Mouse (Mus musculus) lung, embryonic 15.5 days (tissue): ENCODE measurements around the gene Clec2l. TPM values are rescaled to one million over a fixed set of nuclear protein-coding genes. Genes with fewer than 3 reads are reported as not detected.

Experiments used
- ATAC-seq: fragments of 200-750 bp; cut with Nextera tagmentation; 2 replicates; pipeline ENCODE4 v1.8.0; 2017; ENCODE audit warnings: moderate number of reproducible peaks, borderline replicate concordance; ENCODE audit not compliant: low FRiP score, low TSS enrichment; ENCODE audit errors: extremely low read depth
- H3K27ac ChIP-seq: fragments of 300-500 bp; sonication (generic); 2 replicates; pipeline ENCODE4 v1.5.1; 2015; ENCODE audit warnings: moderate library complexity, mild to moderate bottlenecking, inconsistent platforms
- H3K27me3 ChIP-seq: fragments of 300-500 bp; sonication (generic); 2 replicates; pipeline ENCODE4 v1.6.1; 2015; ENCODE audit warnings: inconsistent platforms
- H3K36me3 ChIP-seq: fragments of 300-500 bp; sonication (generic); 2 replicates; pipeline ENCODE4 v1.6.1; 2015; ENCODE audit warnings: inconsistent platforms
- H3K4me1 ChIP-seq: fragments of 300-500 bp; sonication (generic); 2 replicates; pipeline ENCODE4 v1.6.1; 2015; ENCODE audit warnings: inconsistent platforms
- H3K4me2 ChIP-seq: fragments of 300-500 bp; sonication (generic); 2 replicates; pipeline ENCODE4 v1.6.1; 2015; ENCODE audit warnings: inconsistent platforms, mild to moderate bottlenecking, moderate library complexity
- H3K4me3 ChIP-seq: fragments of 300-500 bp; sonication (generic); 2 replicates; pipeline ENCODE4 v1.5.1; 2015; ENCODE audit warnings: mild to moderate bottlenecking, inconsistent platforms
- H3K9ac ChIP-seq: fragments of 300-500 bp; sonication (generic); 2 replicates; pipeline ENCODE4 v1.6.1; 2015; ENCODE audit warnings: inconsistent platforms
- H3K9me3 ChIP-seq: fragments of 300-500 bp; sonication (generic); 2 replicates; pipeline ENCODE4 v1.6.1; 2016; ENCODE audit warnings: inconsistent platforms
- WGBS: fragments of 180-500 bp; shearing (Covaris S2); methylation state at CpG from one replicate; pipeline ENCODE4 v1.1.7; 2015; 5-methylcytosine and 5-hydroxymethylcytosine counted together
- polyA plus RNA-seq: library from polyadenylated mRNA; unstranded; fragments of >200 nt; fragmentation: Nextera tagmentation; extraction: Ambion mirVana; gene quantifications from 2 replicates; pipeline ENCODE4 v1.2.1, GENCODE M21; 2015

The Clec2l gene
- polyA plus RNA-seq, 1 experiment from 2014 or later = 1.0 TPM

DNA sequence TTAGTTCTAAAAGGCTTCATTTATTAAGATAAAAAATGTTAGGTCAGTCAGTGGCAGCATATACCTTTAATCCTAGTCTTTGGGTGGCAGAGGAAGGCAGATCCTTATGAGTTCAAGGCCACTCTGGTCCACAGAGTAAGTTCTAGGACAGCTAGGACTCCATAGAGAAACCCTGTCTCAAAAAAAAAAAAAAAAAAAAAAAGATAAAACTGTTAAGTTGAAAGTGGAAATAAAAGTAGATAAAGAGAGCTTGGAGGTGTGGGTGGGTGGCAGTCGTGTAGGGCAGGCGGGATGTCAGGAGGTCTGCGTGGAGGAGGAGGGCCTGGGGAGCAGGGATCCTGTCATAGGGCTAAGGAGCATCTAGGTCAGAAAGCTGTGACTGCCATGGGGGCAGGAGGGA lies 9.1 kb downstream of the Clec2l start:
- Histone ChIP-seq H3K4me3 (no peak overlapping the region), H3K9me3 (no peaks in the 10 kb centered on the region), H3K27ac (no peak overlapping the region), H3K36me3 (no peaks in the 10 kb centered on the region), H3K9ac (no peak overlapping the region), H3K27me3 (no peaks in the 10 kb centered on the region), H3K4me1 (no peaks in the 10 kb centered on the region), H3K4me2 (no peak overlapping the region)
- WGBS = 73% methylated on average over 3 of the region's 3 CpGs
- ATAC-seq = no peak

- WGBS = 61% methylated on average over 6 of the region's 6 CpGs
- H3K27me3 ChIP-seq = no peaks in the 10 kb centered on the region
- no peak overlapping the region for H3K4me3 ChIP-seq
- H3K36me3 ChIP-seq = no peaks in the 10 kb centered on the region
- no peaks in the 10 kb centered on the region for H3K9me3 ChIP-seq
- no peaks in the 10 kb centered on the region for H3K4me1 ChIP-seq
- no peak for ATAC-seq
- no peak overlapping the region for H3K9ac ChIP-seq
- no peak overlapping the region for H3K4me2 ChIP-seq
- no peak overlapping the region for H3K27ac ChIP-seq
Measured at GRCm38 (mm10) chr6:38676217-38676616, 13.3 kb downstream of the Clec2l start.

- H3K4me1 ChIP-seq = no peaks in the 10 kb centered on the region
- no peak overlapping the region for H3K27ac ChIP-seq
- 64% methylated on average over 14 of the region's 14 CpGs for WGBS
- H3K4me3 ChIP-seq = no peak overlapping the region
- no peaks in the 10 kb centered on the region for H3K9me3 ChIP-seq
- no peak overlapping the region for H3K9ac ChIP-seq
- H3K4me2 ChIP-seq = no peak overlapping the region
- no peaks in the 10 kb centered on the region for H3K36me3 ChIP-seq
- no peaks in the 10 kb centered on the region for H3K27me3 ChIP-seq
- no peak for ATAC-seq
Measured at GRCm38 (mm10) chr6:38676723-38677122, 13.9 kb downstream of the Clec2l start.

GRCm38 (mm10) chr6:38677629-38678028 lies 14.8 kb downstream of the Clec2l start:
- Histone ChIP-seq H3K4me1 (no peaks in the 10 kb centered on the region), H3K4me2 (no peak overlapping the region), H3K36me3 (no peaks in the 10 kb centered on the region), H3K9me3 (no peaks in the 10 kb centered on the region), H3K4me3 (no peak overlapping the region), H3K9ac (no peak overlapping the region), H3K27me3 (no peaks in the 10 kb centered on the region), H3K27ac (no peak overlapping the region)
- ATAC-seq = no peak
- WGBS = 68% methylated on average over 9 of the region's 9 CpGs

- no peak overlapping the region for H3K4me2 ChIP-seq
- 58% methylated on average over 2 of the region's 2 CpGs for WGBS
- ATAC-seq = no peak
Measured at GRCm38 (mm10) chr6:38682532-38682931, 19.7 kb downstream of the Clec2l start.

GRCm38 (mm10) chr6:38687216-38687615 lies 24.3 kb downstream of the Clec2l start:
- no peak overlapping the region for H3K27ac ChIP-seq
- no peak overlapping the region for H3K4me2 ChIP-seq
- ATAC-seq = no peak
- H3K4me1 ChIP-seq = peaks cover 8% of the 10 kb centered on the region
- H3K9ac ChIP-seq = no peak overlapping the region
- H3K36me3 ChIP-seq = no peaks in the 10 kb centered on the region
- H3K4me3 ChIP-seq = no peak overlapping the region
- no peaks in the 10 kb centered on the region for H3K9me3 ChIP-seq
- 63% methylated on average over 11 of the region's 11 CpGs for WGBS
- no peaks in the 10 kb centered on the region for H3K27me3 ChIP-seq

More at GRCm38 (mm10) chr6:38682532-38682931, 19.7 kb downstream of the Clec2l start:
- Histone ChIP-seq H3K27ac (no peak overlapping the region), H3K36me3 (no peaks in the 10 kb centered on the region), H3K4me1 (no peaks in the 10 kb centered on the region), H3K4me3 (no peak overlapping the region), H3K27me3 (no peaks in the 10 kb centered on the region), H3K9me3 (no peaks in the 10 kb centered on the region), H3K9ac (no peak overlapping the region)

- ATAC-seq = no peak
- H3K27ac ChIP-seq = no peak overlapping the region
Measured at GRCm38 (mm10) chr6:38688841-38689240, 26.0 kb downstream of the Clec2l start.

GRCm38 (mm10) chr6:38690615-38691014 lies 27.7 kb downstream of the Clec2l start:
- H3K9me3 ChIP-seq = no peaks in the 10 kb centered on the region
- H3K27me3 ChIP-seq = no peaks in the 10 kb centered on the region
- no peak overlapping the region for H3K9ac ChIP-seq
- no peak overlapping the region for H3K4me3 ChIP-seq
- H3K36me3 ChIP-seq = peaks cover 9% of the 10 kb centered on the region; the same call in 1 of the 2 replicates
- ATAC-seq = no peak
- H3K27ac ChIP-seq = no peak overlapping the region
- 76% methylated on average over 4 of the region's 4 CpGs for WGBS
- H3K4me2 ChIP-seq = no peak overlapping the region
- H3K4me1 ChIP-seq = peaks cover 8% of the 10 kb centered on the region

More at GRCm38 (mm10) chr6:38688841-38689240, 26.0 kb downstream of the Clec2l start:
- Histone ChIP-seq H3K36me3 (no peaks in the 10 kb centered on the region), H3K4me1 (peaks cover 8% of the 10 kb centered on the region), H3K27me3 (no peaks in the 10 kb centered on the region), H3K4me3 (no peak overlapping the region), H3K9ac (no peak overlapping the region), H3K4me2 (no peak overlapping the region), H3K9me3 (no peaks in the 10 kb centered on the region)
- WGBS = 90% methylated on average over 10 of the region's 10 CpGs

DNA sequence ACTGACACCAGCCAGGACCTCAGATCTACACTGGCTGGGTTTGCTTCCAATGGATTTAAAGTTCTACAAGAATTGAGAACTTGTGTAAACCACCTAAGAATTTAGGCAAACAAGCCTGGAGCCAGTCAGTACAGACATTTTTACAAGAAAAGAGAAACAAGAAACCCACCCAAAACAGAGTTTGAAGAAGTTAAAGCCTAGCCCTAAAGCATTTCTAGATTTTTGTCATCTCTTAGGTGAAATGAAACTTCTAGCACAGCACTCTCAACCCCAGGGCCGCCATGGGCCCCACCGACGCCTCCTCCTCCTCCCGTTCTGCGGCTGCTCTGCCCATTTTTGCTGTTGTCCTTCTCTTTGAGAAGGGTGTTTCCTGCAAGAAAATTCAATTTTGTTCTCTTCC lies 28.2 kb downstream of the Clec2l start:
- Histone ChIP-seq H3K4me2 (no peak overlapping the region), H3K27me3 (no peaks in the 10 kb centered on the region), H3K9ac (no peak overlapping the region), H3K4me3 (no peak overlapping the region), H3K36me3 (peaks cover 9% of the 10 kb centered on the region; the same call in 1 of the 2 replicates), H3K9me3 (no peaks in the 10 kb centered on the region), H3K27ac (peak overlapping the region; percentile 56; the same call in 1 of the 2 replicates), H3K4me1 (peaks cover 8% of the 10 kb centered on the region)
- ATAC-seq = no peak
- WGBS = 82% methylated on average over 5 of the region's 5 CpGs

DNA sequence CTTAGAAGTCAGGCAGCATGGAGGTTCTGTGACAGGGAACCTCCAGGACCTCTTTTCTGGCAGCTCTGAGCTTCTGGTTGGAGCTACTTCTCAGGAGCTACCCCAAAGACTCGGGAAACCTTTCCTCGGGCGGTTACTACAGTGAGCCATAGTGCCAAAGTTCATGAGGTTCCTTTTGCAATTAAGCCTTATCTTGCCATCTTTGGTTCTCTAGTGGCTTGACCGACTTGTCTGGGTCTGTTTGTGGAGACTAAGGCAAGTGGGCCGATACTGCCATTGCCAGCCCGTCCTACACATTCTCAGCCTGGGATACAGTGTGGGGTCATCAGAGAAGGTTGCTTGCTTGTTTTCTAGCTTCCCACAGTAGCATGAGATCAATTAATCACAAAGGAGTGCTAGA lies 29.7 kb downstream of the Clec2l start:
- Histone ChIP-seq H3K4me3 (no peak overlapping the region), H3K27me3 (no peaks in the 10 kb centered on the region), H3K27ac (no peak overlapping the region), H3K36me3 (peaks cover 17% of the 10 kb centered on the region; the same call in 1 of the 2 replicates), H3K9ac (no peak overlapping the region), H3K4me2 (no peak overlapping the region), H3K9me3 (no peaks in the 10 kb centered on the region), H3K4me1 (peaks cover 8% of the 10 kb centered on the region)
- no peak for ATAC-seq
- WGBS = 76% methylated on average over 6 of the region's 6 CpGs

GRCm38 (mm10) chr6:38695380-38696054 lies 32.6 kb downstream of the Clec2l start:
- no peak overlapping the region for H3K27ac ChIP-seq
- no peaks in the 10 kb centered on the region for H3K27me3 ChIP-seq
- H3K4me1 ChIP-seq = peaks cover 15% of the 10 kb centered on the region
- H3K4me3 ChIP-seq = no peak overlapping the region
- peaks cover 40% of the 10 kb centered on the region for H3K36me3 ChIP-seq
- no peak overlapping the region for H3K9ac ChIP-seq
- 24% methylated on average over 9 of the region's 9 CpGs for WGBS
- ATAC-seq = peak; percentile 55; the same call in 1 of the 2 replicates
- no peak overlapping the region for H3K4me2 ChIP-seq
- no peaks in the 10 kb centered on the region for H3K9me3 ChIP-seq

DNA sequence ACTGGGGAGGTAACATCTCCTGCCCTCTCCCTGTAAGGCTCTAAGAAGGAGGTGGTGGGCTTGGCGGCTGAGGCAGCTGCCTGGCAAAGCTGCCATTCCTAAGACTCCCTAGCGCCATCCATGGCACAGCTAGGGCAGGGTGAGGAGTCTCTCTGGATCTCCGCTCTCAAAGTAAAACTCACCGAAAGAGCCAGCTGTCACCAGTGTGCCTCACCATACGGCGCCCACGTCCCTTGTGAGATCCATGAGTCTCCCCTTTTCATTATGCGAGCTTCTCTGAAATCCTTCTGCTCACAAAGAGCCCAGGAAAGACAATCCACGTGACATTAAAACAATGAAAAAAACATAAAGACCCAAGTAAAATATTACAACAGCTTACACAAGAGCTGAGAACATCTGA lies 33.7 kb downstream of the Clec2l start:
- Histone ChIP-seq H3K9me3 (no peaks in the 10 kb centered on the region), H3K36me3 (peaks cover 44% of the 10 kb centered on the region), H3K4me2 (no peak overlapping the region), H3K27me3 (no peaks in the 10 kb centered on the region), H3K4me1 (peaks cover 7% of the 10 kb centered on the region), H3K9ac (no peak overlapping the region), H3K27ac (no peak overlapping the region), H3K4me3 (no peak overlapping the region)
- ATAC-seq = no peak
- 88% methylated on average over 9 of the region's 9 CpGs for WGBS
